Mouse (Mus musculus): ENCODE data around the gene Gm21970. TPM values are rescaled to one million over a fixed set of nuclear protein-coding genes. Genes with fewer than 3 reads are reported as not detected.
A peak's percentile ranks its signal among the peaks of the same experiment; 100 is the strongest.

Gene Gm21970
- total RNA-seq, 2 experiments from 2014 or later: not detected

GRCm38 (mm10) chr16:91398944-91399343 is 7.4 kb downstream of the Gm21970 start:
- ATAC-seq (replicated peaks; ENCODE audit: poor library complexity): no peak

- ATAC-seq (replicated peaks; ENCODE audit: poor library complexity): no peak
Observed at GRCm38 (mm10) chr16:91401569-91402165, 10.1 kb downstream of the Gm21970 start.

GRCm38 (mm10) chr16:91403784-91404183 is 12.3 kb downstream of the Gm21970 start:
- ATAC-seq (replicated peaks; ENCODE audit: poor library complexity): no peak

- ATAC-seq (replicated peaks; ENCODE audit: poor library complexity): no peak
Observed at GRCm38 (mm10) chr16:91404187-91404586, 12.7 kb downstream of the Gm21970 start.

GRCm38 (mm10) chr16:91404828-91405577 is 13.5 kb downstream of the Gm21970 start:
- ATAC-seq (replicated peaks; ENCODE audit: poor library complexity): no peak

- peak; percentile 85 for ATAC-seq (replicated peaks; ENCODE audit: poor library complexity)
Observed at GRCm38 (mm10) chr16:91405640-91406584, 14.4 kb downstream of the Gm21970 start, which contains the start of gene Il10rb. Gene Il10rb (plus strand): TSS chr16:91406164.

- ATAC-seq (replicated peaks; ENCODE audit: poor library complexity): peak; percentile 49
Observed at GRCm38 (mm10) chr16:91406585-91407220, 15.2 kb downstream of the Gm21970 start.

- peak; percentile 70 for ATAC-seq (replicated peaks; ENCODE audit: poor library complexity)
Observed at GRCm38 (mm10) chr16:91413102-91413844, 21.8 kb downstream of the Gm21970 start.

GRCm38 (mm10) chr16:91415391-91416189 is 24.1 kb downstream of the Gm21970 start:
- ATAC-seq (replicated peaks; ENCODE audit: poor library complexity): peak; percentile 12; the same call in 1 of the 2 replicates

- no peak for ATAC-seq (replicated peaks; ENCODE audit: poor library complexity)
Observed at GRCm38 (mm10) chr16:91416357-91416756, 24.8 kb downstream of the Gm21970 start.

- peak; percentile 64 for ATAC-seq (replicated peaks; ENCODE audit: poor library complexity)
Observed at GRCm38 (mm10) chr16:91416938-91417337, 25.4 kb downstream of the Gm21970 start.

GRCm38 (mm10) chr16:91418531-91418930 is 27.0 kb downstream of the Gm21970 start:
- no peak for ATAC-seq (replicated peaks; ENCODE audit: poor library complexity)

GRCm38 (mm10) chr16:91425816-91426215 is 34.3 kb downstream of the Gm21970 start:
- no peak for ATAC-seq (replicated peaks; ENCODE audit: poor library complexity)

GRCm38 (mm10) chr16:91426586-91426985 is 35.1 kb downstream of the Gm21970 start:
- no peak for ATAC-seq (replicated peaks; ENCODE audit: poor library complexity)

- no peak for ATAC-seq (replicated peaks; ENCODE audit: poor library complexity)
Observed at GRCm38 (mm10) chr16:91427461-91427860, 35.9 kb downstream of the Gm21970 start.

- no peak for ATAC-seq (replicated peaks; ENCODE audit: poor library complexity)
Observed at GRCm38 (mm10) chr16:91428259-91428865, 36.8 kb downstream of the Gm21970 start.

- no peak for ATAC-seq (replicated peaks; ENCODE audit: poor library complexity)
Observed at GRCm38 (mm10) chr16:91432720-91433328, 41.3 kb downstream of the Gm21970 start.

- ATAC-seq (replicated peaks; ENCODE audit: poor library complexity): peak; percentile 71
Observed at GRCm38 (mm10) chr16:91433329-91433933, 41.9 kb downstream of the Gm21970 start.
